Mouse (Mus musculus) layer of hippocampus, postnatal 36 days (tissue): ENCODE results near the gene Hmgb3. TPM values are rescaled to one million over a fixed set of nuclear protein-coding genes. Genes with fewer than 3 reads are reported as not detected.
A peak's percentile ranks its signal among the peaks of the same experiment; 100 is the strongest.

ENCODE experiments used
- DNase-seq, 2 experiments: peaks; one replicate each; pipeline ENCODE4 v3.0.0; 2022
- microRNA-seq, 2 experiments: library from miRNA; unstranded; fragments of <30 nt; microRNA quantifications; one replicate each; pipeline ENCODE4 v1.2.0; 2021
- total RNA-seq, 2 experiments: library from RNA; stranded (reverse); gene quantifications; 2 replicates each; pipeline ENCODE4 v1.2.3; 2021

The Hmgb3 gene
- total RNA-seq, 2 experiments from 2014 or later: 14.0 to 19.9 TPM

GRCm38 (mm10) chrX:71601052-71601611 is 45.4 kb downstream of the Hmgb3 start:
- DNase-seq: peak; percentile 18 to 32

Small RNA genes lying within 50 kb of the gene (microRNA-seq; reads per million reads assigned to microRNA genes)
- gene Gm23945: 0 reads per million in 2 experiments

Other genes with a start within 250 kb of the Hmgb3 start
- gene Mtmr1, start 191.2 kb upstream of the Hmgb3 start, total RNA-seq: 10 to 100 TPM; 59.2 to 61.8 TPM
- gene Cd99l2, start 63.1 kb upstream of the Hmgb3 start, total RNA-seq: 10 to 100 TPM; 49.1 to 52.2 TPM
- gene Gpr50, start 107.7 kb downstream of the Hmgb3 start, total RNA-seq: not detected